Mouse (Mus musculus) layer of hippocampus, postnatal 14 days (tissue): ENCODE data around the gene Zfp740. TPM values are rescaled to one million over a fixed set of nuclear protein-coding genes. Genes with fewer than 3 reads are reported as not detected.
"Not testable (repeated sequence)": the region's sequence is repeated elsewhere in the genome, so short reads cannot be mapped to it uniquely, and the experiment has no call there.

Experiments used
- DNase-seq, 2 experiments: peaks; one replicate each; pipeline ENCODE4 v3.0.0; 2021 to 2022; ENCODE audit warnings: low spot score in 2 of 2, mixed read lengths in 1 of 2
- total RNA-seq, 2 experiments: library from RNA; stranded (reverse); gene quantifications; 2 replicates each; pipeline ENCODE4 v1.2.3; 2021

Zfp740 gene
- total RNA-seq, 2 experiments from 2014 or later = 69.8 to 76.3 TPM

DNA sequence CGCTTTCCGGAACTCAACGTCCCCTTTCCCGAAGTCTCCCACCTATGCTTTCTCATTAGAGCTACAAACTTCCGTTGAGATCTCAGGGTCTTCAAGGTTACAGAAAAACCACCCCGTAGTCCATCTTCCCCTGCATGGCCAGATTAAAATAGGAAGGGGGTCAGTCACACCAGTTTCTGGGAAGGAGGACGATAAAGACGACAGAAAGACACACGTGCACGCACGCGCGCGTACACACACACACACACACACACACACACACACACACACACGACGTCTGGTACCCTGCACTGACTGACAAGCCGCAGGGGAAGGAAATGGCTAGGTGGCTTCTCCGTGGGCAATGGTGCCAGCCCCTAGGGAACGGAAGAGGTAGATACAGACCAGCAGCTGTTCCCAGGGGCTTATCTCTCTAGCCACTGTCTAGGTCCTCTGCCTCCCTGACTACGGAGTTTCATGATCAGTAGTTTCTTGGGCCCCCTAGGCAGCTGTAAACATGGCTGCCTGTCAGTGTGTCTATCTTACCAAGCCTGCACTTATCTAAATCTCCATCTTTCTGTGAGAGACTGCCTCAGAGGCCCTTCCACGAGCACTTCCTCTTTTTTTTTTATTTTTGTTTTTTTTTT is 22.1 kb downstream of the Zfp740 start:
- DNase-seq = no peak

DNA sequence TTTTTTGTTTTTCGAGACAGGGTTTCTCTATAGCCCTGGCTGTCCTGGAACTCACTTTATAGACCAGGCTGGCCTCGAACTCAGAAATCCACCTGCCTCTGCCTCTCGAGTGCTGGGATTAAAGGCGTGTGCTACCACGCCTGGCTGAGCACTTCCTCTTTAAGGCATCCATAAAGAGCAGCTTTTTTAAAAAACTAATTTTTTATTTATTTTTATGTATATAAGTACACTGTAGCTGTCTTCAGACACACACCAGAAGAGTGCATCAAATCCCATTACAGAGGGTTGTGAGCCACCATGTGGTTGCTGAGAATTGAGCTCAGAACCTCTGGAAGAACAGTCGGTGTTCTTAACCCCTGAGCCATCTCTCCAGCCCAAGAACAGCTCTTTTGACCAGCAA is 22.6 kb downstream of the Zfp740 start:
- DNase-seq = not testable (repeated sequence)

GRCm38 (mm10) chr15:102230408-102231321 is 27.6 kb downstream of the Zfp740 start:
- DNase-seq = no peak

- DNase-seq = no peak
These were observed 28.7 kb downstream of the Zfp740 start, which contains the start of gene Itgb7 for GRCm38 (mm10) chr15:102231748-102232147. Itgb7 (minus strand) TSS chr15:102231944.

GRCm38 (mm10) chr15:102232764-102233163 is 29.7 kb downstream of the Zfp740 start:
- DNase-seq = no peak

DNA sequence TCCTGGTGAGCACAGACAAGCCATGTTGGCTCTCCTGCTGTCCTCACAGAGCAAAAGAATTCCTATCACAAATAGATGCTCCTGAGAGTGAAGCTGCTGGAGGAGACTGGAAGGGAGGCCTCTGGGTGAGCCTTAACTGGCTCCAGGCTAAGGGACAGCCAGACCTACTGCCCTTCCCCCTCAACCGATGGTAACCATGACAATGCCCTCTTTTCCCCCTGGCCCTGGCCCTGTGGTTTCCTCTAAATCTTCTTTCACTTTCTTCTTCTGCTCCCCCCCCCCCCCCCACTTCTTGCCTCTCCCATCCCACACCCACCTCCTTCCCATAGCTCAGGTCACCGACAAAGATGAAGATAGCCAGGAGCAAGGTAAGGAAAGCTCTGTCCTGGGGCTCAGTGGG is 30.8 kb downstream of the Zfp740 start:
- DNase-seq = no peak

- no peak for DNase-seq
These were observed 32.5 kb downstream of the Zfp740 start for GRCm38 (mm10) chr15:102235371-102236027.

GRCm38 (mm10) chr15:102238543-102239259 is 35.7 kb downstream of the Zfp740 start:
- no peak for DNase-seq

GRCm38 (mm10) chr15:102239260-102239590 is 36.2 kb downstream of the Zfp740 start:
- DNase-seq = peak; percentile 76

GRCm38 (mm10) chr15:102239851-102240250 is 36.8 kb downstream of the Zfp740 start:
- DNase-seq = no peak

DNA sequence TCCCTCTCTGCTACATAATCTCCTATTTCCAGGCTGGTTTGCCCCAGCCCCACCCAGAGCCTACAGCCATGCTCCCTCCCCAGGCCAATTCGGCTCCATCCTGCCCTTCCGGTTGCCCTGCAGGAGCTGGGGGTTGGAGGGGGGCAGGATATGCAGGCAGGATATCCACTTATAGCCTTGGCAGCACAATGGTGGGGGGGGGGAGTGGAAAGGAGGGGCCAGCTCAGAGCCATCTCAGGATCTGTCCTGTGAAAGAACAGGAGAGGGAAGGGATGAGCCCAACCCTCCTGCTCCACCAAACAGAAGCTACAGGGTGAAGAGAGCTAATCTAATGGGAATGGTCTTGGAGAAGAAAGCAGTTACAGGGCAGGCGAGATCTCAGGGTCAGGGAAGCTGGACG is 37.6 kb downstream of the Zfp740 start:
- no peak for DNase-seq

DNA sequence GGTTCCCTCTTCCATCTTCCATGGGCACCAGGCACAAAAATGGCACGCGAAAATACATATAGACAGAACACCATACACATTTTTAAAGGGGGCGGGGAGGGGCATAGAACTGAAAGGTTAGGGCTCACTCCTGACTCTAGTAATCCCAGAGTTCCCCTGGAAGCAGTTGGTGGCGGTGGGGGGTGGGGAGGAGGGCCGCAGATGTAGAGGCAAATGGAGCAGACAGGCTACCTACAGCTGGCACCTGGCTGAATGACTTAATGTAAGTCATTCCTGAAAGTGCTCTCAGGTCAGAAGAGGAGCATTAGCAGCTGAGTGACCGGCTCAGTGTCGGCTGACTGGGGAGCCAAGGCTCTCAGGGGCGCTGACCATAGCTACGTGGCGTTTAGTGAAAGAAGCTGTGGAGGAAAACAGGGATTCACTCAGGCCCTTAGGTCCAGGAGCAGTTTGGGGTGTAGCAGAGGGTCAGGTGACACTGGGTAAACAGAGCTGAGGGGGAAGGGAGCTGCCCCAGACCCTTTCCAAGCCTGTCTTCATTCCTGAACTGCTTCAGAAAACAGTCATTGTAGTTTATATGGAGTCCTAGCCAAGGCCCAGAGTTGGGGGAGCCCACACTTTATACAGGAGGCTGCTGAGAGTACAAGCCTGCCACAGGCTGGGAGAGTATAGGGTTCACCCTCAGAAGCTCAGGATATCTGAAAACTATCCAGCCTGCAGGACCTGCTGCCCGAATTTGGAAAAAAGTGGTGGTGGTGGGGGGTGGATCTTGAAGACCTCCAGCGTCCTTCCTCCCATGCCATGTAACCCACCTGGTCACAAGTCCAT is 39.6 kb downstream of the Zfp740 start:
- DNase-seq = no peak

DNA sequence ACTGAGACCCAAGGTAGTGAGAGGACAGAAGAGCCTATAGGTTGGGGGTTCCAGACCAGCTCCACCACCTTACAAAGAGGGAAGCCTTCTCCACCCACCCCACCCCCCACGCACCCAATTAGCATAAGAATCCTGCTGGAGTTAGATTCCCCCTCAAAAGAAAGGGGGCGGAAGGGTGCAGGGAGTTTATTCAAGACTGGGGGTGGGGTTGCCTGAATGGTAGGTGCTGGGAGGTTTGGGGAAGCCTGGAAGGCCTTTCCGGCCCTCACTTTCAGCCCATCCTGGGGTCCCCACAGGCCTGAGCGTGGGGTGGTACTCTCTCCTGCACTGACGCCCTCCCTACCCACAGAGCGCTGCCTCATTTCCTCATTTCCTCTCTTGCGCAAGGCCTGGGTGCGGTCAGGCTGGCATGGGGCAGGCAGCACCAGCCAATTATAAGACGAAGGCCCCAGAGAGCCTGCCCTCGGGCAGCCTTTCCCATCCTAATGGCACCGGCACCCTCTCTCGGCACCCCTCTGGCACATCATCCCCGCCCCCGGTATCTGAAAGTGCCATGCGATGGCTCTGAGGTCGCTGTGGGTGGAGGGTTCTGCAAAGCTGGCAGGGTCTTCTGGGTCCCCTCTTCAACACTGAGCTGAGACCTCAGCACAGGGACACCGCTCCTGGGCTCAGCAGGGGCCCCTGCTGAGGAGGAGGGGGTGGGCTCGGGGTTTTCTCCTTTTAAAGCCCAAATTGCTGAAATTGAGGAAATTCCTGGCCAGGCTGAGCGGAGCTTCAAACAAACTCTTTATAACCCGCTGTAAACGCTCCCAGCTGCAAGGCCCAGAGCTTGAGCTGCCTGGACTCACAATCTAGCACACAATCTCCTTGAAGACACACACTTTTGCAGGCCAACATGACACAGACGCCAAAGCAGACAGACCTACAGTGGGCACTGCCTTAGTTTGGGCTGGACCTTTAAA is 40.5 kb downstream of the Zfp740 start:
- DNase-seq = no peak

- no peak for DNase-seq
These were observed 41.5 kb downstream of the Zfp740 start for GRCm38 (mm10) chr15:102244306-102245191.

- no peak for DNase-seq
These were observed 42.4 kb downstream of the Zfp740 start for GRCm38 (mm10) chr15:102245461-102245881.

- peak; percentile 55 to 68 for DNase-seq
These were observed 43.1 kb downstream of the Zfp740 start for GRCm38 (mm10) chr15:102245891-102246741.

DNA sequence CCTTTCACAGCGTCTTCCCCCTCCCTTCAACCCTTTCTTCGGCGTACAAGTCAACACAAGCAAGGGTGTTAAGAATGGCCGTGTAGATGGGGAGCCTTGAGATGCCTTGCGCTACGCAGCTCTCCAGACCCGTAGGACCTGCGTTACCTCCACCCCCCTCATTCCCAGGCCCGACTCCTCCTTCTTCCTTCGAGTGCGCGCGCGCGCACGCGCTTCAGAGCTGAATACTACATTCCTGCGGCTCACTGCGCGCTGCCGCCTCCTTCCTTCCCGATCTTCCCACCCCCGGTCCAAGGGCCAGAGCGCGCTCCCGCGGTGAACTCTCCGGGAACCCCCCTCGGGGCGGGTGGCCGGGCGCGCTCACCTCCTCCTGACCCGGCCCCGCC is 43.8 kb downstream of the Zfp740 start:
- DNase-seq = peak; percentile 81 to 85
